Mouse (Mus musculus) urinary bladder, postnatal 0 days (tissue): Measurements from ENCODE around the gene Cyp2d12. TPM values are rescaled to one million over a fixed set of nuclear protein-coding genes. Genes with fewer than 3 reads are reported as not detected.

ENCODE experiments used
- microRNA-seq: library from miRNA; unstranded; fragments of <30 nt; microRNA quantifications from one replicate; pipeline ENCODE4, GENCODE M21; 2016
- polyA plus RNA-seq: library from polyadenylated mRNA; unstranded; fragments of >200 nt; fragmentation: Nextera tagmentation; extraction: Ambion mirVana; gene quantifications from 2 replicates; pipeline ENCODE4 v1.2.1, GENCODE M21; 2015

Cyp2d12 gene
- not detected in 2 replicates for polyA plus RNA-seq

DNA sequence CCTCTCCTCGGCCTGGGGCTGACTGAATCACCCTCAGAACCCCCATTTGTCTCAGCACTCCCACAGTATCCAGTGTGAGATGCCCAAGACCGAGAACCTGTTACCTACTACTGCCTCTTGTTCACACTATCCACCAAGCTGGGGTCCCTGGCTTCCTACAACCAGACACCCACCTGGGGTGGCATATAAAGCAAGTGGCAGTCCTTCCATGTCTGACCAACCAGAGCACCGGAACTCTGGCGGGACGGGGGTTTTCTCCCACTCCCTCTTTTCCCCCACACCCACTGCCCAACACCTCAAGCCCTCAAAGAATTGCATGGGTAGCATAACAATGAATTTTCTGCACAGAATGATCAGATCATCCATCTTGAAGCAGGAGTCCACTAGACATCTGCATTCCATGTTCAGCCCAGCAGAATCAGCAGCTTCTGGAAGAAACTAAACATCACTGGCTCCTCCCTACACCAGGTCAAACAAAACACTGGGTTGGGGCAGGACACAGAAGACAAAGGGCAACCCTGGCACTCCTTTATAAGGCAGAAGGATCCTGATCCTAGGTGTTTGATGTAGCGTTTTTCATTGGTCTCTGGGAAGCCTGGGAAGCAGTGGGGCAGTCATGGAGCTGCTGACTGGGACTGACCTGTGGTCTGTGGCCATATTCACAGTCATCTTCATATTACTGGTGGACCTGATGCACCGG lies at the start of gene Cyp2d12:
Cyp2d12 (plus strand) TSS at position 542 of the 700 bp plus-strand sequence.

Small RNA genes within 50 kb of the gene (microRNA-seq; reads per million reads assigned to microRNA genes)
- gene Gm27924 (not detected), gene Gm28023 (not detected)

Other genes starting within 250 kb of the Cyp2d12 start
- gene Naga, start 216.1 kb upstream of the Cyp2d12 start, polyA plus RNA-seq: 44.2 and 45.4 TPM in 2 replicates
- 10.8 and 11.1 TPM in 2 replicates for gene Pheta2, start 216.1 kb upstream of the Cyp2d12 start, polyA plus RNA-seq
- 237 and 251 TPM in 2 replicates for gene Smdt1, start 216.1 kb upstream of the Cyp2d12 start, polyA plus RNA-seq
- 504 and 545 TPM in 2 replicates for gene Ndufa6, start 200.8 kb upstream of the Cyp2d12 start, polyA plus RNA-seq
- 8.6 and 12.0 TPM in 2 replicates for gene Cyp2d22, start 174.8 kb upstream of the Cyp2d12 start, polyA plus RNA-seq
- not detected in 2 replicates for gene Cyp2d11, start 161.1 kb upstream of the Cyp2d12 start, polyA plus RNA-seq
- 0.43 TPM in 1 of 2 replicates, not detected in the other for gene Cyp2d10, start 147.9 kb upstream of the Cyp2d12 start, polyA plus RNA-seq
- gene Cyp2d9, start 121.6 kb upstream of the Cyp2d12 start, polyA plus RNA-seq: 0.28 TPM in 1 of 2 replicates, not detected in the other
- gene Cyp2d34, start 65.9 kb downstream of the Cyp2d12 start, polyA plus RNA-seq: not detected in 2 replicates
- gene Cyp2d40, start 209.1 kb downstream of the Cyp2d12 start, polyA plus RNA-seq: not detected in 2 replicates
- gene Cyp2d26, start 239.2 kb downstream of the Cyp2d12 start, polyA plus RNA-seq: 0.23 and 0.63 TPM in 2 replicates